Mouse (Mus musculus): ENCODE results near the gene BC049762. TPM values are rescaled to one million over a fixed set of nuclear protein-coding genes. Genes with fewer than 3 reads are reported as not detected.

Gene BC049762
- polyA plus RNA-seq, 1 experiment from 2014 or later: 0.33 TPM

- Histone ChIP-seq H3K27ac (no peak overlapping the region), H3K9ac (replicated peaks) (no peak overlapping the region), H3K4me2 (no peak overlapping the region), H3K9me3 (no peaks in the 10 kb centered on the region), H3K36me3 (peaks cover 86% of the 10 kb centered on the region), H3K4me1 (replicated peaks) (no peaks in the 10 kb centered on the region), H3K4me3 (replicated peaks) (no peak overlapping the region), H3K27me3 (no peaks in the 10 kb centered on the region)
- ATAC-seq (ENCODE audit: insufficient number of reproducible peaks, insufficient read depth, low FRiP score, low TSS enrichment, low read depth): no peak
- WGBS: 91% methylated on average over 1 of the region's 1 CpGs
Measured at GRCm38 (mm10) chr11:51274418-51274817, 11.6 kb upstream of the BC049762 start.

GRCm38 (mm10) chr11:51265326-51265725, 2.5 kb upstream of the BC049762 start:
- Histone ChIP-seq H3K9ac (replicated peaks) (no peak overlapping the region), H3K27ac (no peak overlapping the region), H3K27me3 (no peaks in the 10 kb centered on the region), H3K4me1 (replicated peaks) (peaks cover 23% of the 10 kb centered on the region), H3K4me3 (replicated peaks) (peak overlapping the region; percentile 94; the same call in 1 of the 2 replicates), H3K4me2 (peak overlapping the region; percentile 69), H3K9me3 (no peaks in the 10 kb centered on the region), H3K36me3 (peaks cover 33% of the 10 kb centered on the region)
- 52% methylated on average over 3 of the region's 3 CpGs for WGBS
- no peak for ATAC-seq (ENCODE audit: insufficient number of reproducible peaks, insufficient read depth, low FRiP score, low TSS enrichment, low read depth)

- Histone ChIP-seq H3K9me3 (no peaks in the 10 kb centered on the region), H3K4me3 (replicated peaks) (peak overlapping the region; percentile 94), H3K27me3 (no peaks in the 10 kb centered on the region), H3K4me1 (replicated peaks) (peaks cover 23% of the 10 kb centered on the region), H3K9ac (replicated peaks) (peak overlapping the region; percentile 50; the same call in 1 of the 2 replicates), H3K27ac (no peak overlapping the region), H3K4me2 (peak overlapping the region; percentile 69), H3K36me3 (peaks cover 23% of the 10 kb centered on the region)
- no peak for ATAC-seq (ENCODE audit: insufficient number of reproducible peaks, insufficient read depth, low FRiP score, low TSS enrichment, low read depth)
- WGBS: 23% methylated on average over 6 of the region's 6 CpGs
Measured at GRCm38 (mm10) chr11:51264352-51264751, 1.5 kb upstream of the BC049762 start.

GRCm38 (mm10) chr11:51263286-51263831, 513 bp upstream of the BC049762 start:
- Histone ChIP-seq H3K9ac (replicated peaks) (peak overlapping the region; percentile 95), H3K4me3 (replicated peaks) (peak overlapping the region; percentile 94), H3K4me2 (peak overlapping the region; percentile 69), H3K4me1 (replicated peaks) (peaks cover 23% of the 10 kb centered on the region), H3K27me3 (no peaks in the 10 kb centered on the region), H3K27ac (peak overlapping the region; percentile 94), H3K9me3 (no peaks in the 10 kb centered on the region), H3K36me3 (peaks cover 19% of the 10 kb centered on the region)
- WGBS: under 1% methylated on average over 50 of the region's 50 CpGs
- ATAC-seq (ENCODE audit: insufficient number of reproducible peaks, insufficient read depth, low FRiP score, low TSS enrichment, low read depth): peak; percentile 28; the same call in 1 of the 2 replicates

GRCm38 (mm10) chr11:51261680-51262219, 1.1 kb downstream of the BC049762 start, which contains the start of gene Clk4:
Gene Clk4, plus strand, starts transcription at chr11:51261730.
- H3K27ac ChIP-seq: peak within 1 kb of the TSS; percentile 94
- H3K4me2 ChIP-seq: peak within 1 kb of the TSS; percentile 68
- H3K9ac ChIP-seq (replicated peaks): peak within 1 kb of the TSS; percentile 95
- ATAC-seq (ENCODE audit: insufficient number of reproducible peaks, insufficient read depth, low FRiP score, low TSS enrichment, low read depth): no peak
- H3K4me3 ChIP-seq (replicated peaks): peak within 1 kb of the TSS; percentile 94
- peaks cover 7% of the 10 kb centered on the region; the same call in 1 of the 2 replicates for H3K36me3 ChIP-seq
- peaks cover 23% of the 10 kb centered on the region for H3K4me1 ChIP-seq (replicated peaks)
- H3K9me3 ChIP-seq: no peaks in the 10 kb centered on the region
- 85% methylated on average over 3 of the region's 3 CpGs for WGBS
- H3K27me3 ChIP-seq: no peaks in the 10 kb centered on the region

- no peak overlapping the region for H3K4me2 ChIP-seq
- 90% methylated on average over 4 of the region's 4 CpGs for WGBS
- no peaks in the 10 kb centered on the region for H3K36me3 ChIP-seq
- ATAC-seq (ENCODE audit: insufficient number of reproducible peaks, insufficient read depth, low FRiP score, low TSS enrichment, low read depth): no peak
- H3K27ac ChIP-seq: no peak overlapping the region
- H3K4me3 ChIP-seq (replicated peaks): no peak overlapping the region
- H3K4me1 ChIP-seq (replicated peaks): no peaks in the 10 kb centered on the region
- no peaks in the 10 kb centered on the region for H3K9me3 ChIP-seq
- H3K27me3 ChIP-seq: no peaks in the 10 kb centered on the region
- no peak overlapping the region for H3K9ac ChIP-seq (replicated peaks)
Measured at GRCm38 (mm10) chr11:51257006-51257405, 5.8 kb downstream of the BC049762 start.

GRCm38 (mm10) chr11:51242897-51243296, 19.9 kb downstream of the BC049762 start:
- no peak for ATAC-seq (ENCODE audit: insufficient number of reproducible peaks, insufficient read depth, low FRiP score, low TSS enrichment, low read depth)
- Histone ChIP-seq H3K9me3 (no peaks in the 10 kb centered on the region), H3K9ac (replicated peaks) (no peak overlapping the region), H3K4me3 (replicated peaks) (no peak overlapping the region), H3K4me2 (no peak overlapping the region), H3K27me3 (no peaks in the 10 kb centered on the region), H3K4me1 (replicated peaks) (no peaks in the 10 kb centered on the region), H3K36me3 (no peaks in the 10 kb centered on the region), H3K27ac (no peak overlapping the region)
- WGBS: 84% methylated on average over 2 of the region's 2 CpGs

GRCm38 (mm10) chr11:51234626-51235025, 28.2 kb downstream of the BC049762 start:
- Histone ChIP-seq H3K9ac (replicated peaks) (no peak overlapping the region), H3K27ac (no peak overlapping the region), H3K36me3 (no peaks in the 10 kb centered on the region), H3K4me1 (replicated peaks) (no peaks in the 10 kb centered on the region), H3K4me3 (replicated peaks) (no peak overlapping the region), H3K9me3 (no peaks in the 10 kb centered on the region), H3K27me3 (no peaks in the 10 kb centered on the region), H3K4me2 (no peak overlapping the region)
- 87% methylated on average over 9 of the region's 9 CpGs for whole genome bisulfite sequencing
- ATAC-seq (ENCODE audit: insufficient number of reproducible peaks, insufficient read depth, low FRiP score, low TSS enrichment, low read depth): no peak

GRCm38 (mm10) chr11:51227104-51227503, 35.7 kb downstream of the BC049762 start:
- H3K4me1 ChIP-seq (replicated peaks): no peaks in the 10 kb centered on the region
- no peaks in the 10 kb centered on the region for H3K36me3 ChIP-seq
- no peak overlapping the region for H3K9ac ChIP-seq (replicated peaks)
- H3K4me2 ChIP-seq: no peak overlapping the region
- H3K9me3 ChIP-seq: no peaks in the 10 kb centered on the region
- H3K27me3 ChIP-seq: no peaks in the 10 kb centered on the region
- no peak for ATAC-seq (ENCODE audit: insufficient number of reproducible peaks, insufficient read depth, low FRiP score, low TSS enrichment, low read depth)
- H3K27ac ChIP-seq: no peak overlapping the region
- H3K4me3 ChIP-seq (replicated peaks): no peak overlapping the region
- WGBS: 87% methylated on average over 4 of the region's 4 CpGs

GRCm38 (mm10) chr11:51220308-51220707, 42.5 kb downstream of the BC049762 start, which contains the start of gene Gm12569:
Gene Gm12569, plus strand, starts transcription at chr11:51220473.
- no peak within 1 kb of the TSS for H3K9ac ChIP-seq (replicated peaks)
- no peaks in the 10 kb centered on the region for H3K9me3 ChIP-seq
- no peaks in the 10 kb centered on the region for H3K36me3 ChIP-seq
- no peak within 1 kb of the TSS for H3K4me3 ChIP-seq (replicated peaks)
- H3K27ac ChIP-seq: no peak within 1 kb of the TSS
- no peak for ATAC-seq (ENCODE audit: insufficient number of reproducible peaks, insufficient read depth, low FRiP score, low TSS enrichment, low read depth)
- no peaks in the 10 kb centered on the region for H3K27me3 ChIP-seq
- H3K4me1 ChIP-seq (replicated peaks): no peaks in the 10 kb centered on the region
- 95% methylated on average over 11 of the region's 11 CpGs for WGBS
- H3K4me2 ChIP-seq: no peak within 1 kb of the TSS

GRCm38 (mm10) chr11:51219396-51219980, 43.4 kb downstream of the BC049762 start:
- H3K9me3 ChIP-seq: no peaks in the 10 kb centered on the region
- no peak overlapping the region for H3K4me3 ChIP-seq (replicated peaks)
- ATAC-seq (ENCODE audit: insufficient number of reproducible peaks, insufficient read depth, low FRiP score, low TSS enrichment, low read depth): no peak
- no peak overlapping the region for H3K4me2 ChIP-seq
- 84% methylated on average over 12 of the region's 12 CpGs for WGBS
- no peaks in the 10 kb centered on the region for H3K27me3 ChIP-seq
- H3K4me1 ChIP-seq (replicated peaks): no peaks in the 10 kb centered on the region
- H3K36me3 ChIP-seq: no peaks in the 10 kb centered on the region
- no peak overlapping the region for H3K9ac ChIP-seq (replicated peaks)
- H3K27ac ChIP-seq: no peak overlapping the region
